In the genomic region with DNA sequence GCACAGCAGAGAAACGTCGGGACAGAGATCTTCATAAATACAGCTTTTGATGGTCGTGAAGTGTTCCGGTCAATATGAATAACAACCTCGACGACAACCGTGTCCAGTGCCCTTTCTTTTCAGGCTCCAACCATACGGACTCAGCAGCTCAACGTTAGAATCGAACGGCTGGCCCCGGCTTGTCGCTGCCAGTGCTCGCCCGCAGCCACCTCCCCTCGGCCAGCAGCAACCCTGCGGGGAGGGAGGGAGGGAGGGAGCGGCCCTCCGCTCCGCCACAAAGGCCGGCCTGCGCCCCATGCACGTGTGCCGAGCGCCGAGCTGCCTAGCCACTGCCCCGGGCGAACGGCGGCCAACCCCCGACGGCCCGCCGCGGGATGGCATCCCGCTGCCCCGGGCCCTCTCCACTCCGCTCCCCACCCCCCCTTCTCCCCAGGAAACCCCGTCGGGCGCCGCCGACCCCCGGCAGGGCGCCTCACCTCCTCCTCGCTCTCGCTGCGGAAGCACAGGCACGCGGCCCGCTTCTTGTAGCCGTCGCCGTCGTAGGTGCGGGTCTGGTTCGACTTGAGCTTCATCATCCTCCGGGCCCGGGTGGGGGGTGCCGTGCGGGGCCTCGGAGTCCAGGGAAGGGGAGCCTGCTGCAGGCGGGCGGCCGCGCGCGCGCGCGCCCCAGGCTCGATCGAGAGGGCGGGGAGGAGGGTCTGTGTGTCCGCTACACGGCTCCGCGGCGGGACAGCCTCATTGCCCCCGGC, we compare ENCODE assay signal across 8 mouse cellular contexts. TPM values are rescaled to one million over a fixed set of nuclear protein-coding genes. Genes with fewer than 3 reads are reported as not detected.
A peak's percentile ranks its signal among the peaks of the same experiment; 100 is the strongest.
DNase-seq lines count a peak whose midpoint lies in the region; ATAC-seq and TF ChIP-seq lines count a peak whose summit lies in the region.

No protein-coding gene starts in this region.

- no peaks in the 10 kb centered on the region for H3K27me3 ChIP-seq in embryonic facial prominence, embryonic 15.5 days
- H3K27me3 ChIP-seq in hindbrain, embryonic 10.5 days (ENCODE audit: insufficient read depth, poor library complexity, severe bottlenecking) = no peaks in the 10 kb centered on the region
- H3K27me3 ChIP-seq in liver, embryonic 12.5 days (replicated peaks) = no peaks in the 10 kb centered on the region
- no peaks in the 10 kb centered on the region for H3K27me3 ChIP-seq in thymus, adult 2 months (ENCODE audit: control insufficient read depth, insufficient read depth, low read length)

- no peak for DNase-seq in frontal cortex, postnatal 14 days (ENCODE audit: low spot score in 2 of 2)
- DNase-seq in adrenal gland, adult 2 months = peak; percentile 77
- peak; percentile 78 for DNase-seq in hindbrain, embryonic 10.5 days (ENCODE audit: low spot score)
- DNase-seq in thymus, adult 2 months = peak; percentile 63

- H3K9me3 ChIP-seq in embryonic facial prominence, embryonic 15.5 days (replicated peaks) = no peaks in the 10 kb centered on the region
- H3K9me3 ChIP-seq in hindbrain, embryonic 10.5 days = peaks cover 7% of the 10 kb centered on the region
- H3K9me3 ChIP-seq in liver, embryonic 12.5 days (replicated peaks) = 0 out of 2 replicates have a peak, but pooled peaks cover 2% of the 10 kb centered on the region

- no peak for TF ChIP-seq POLR2A in thymus, adult 2 months (IDR thresholded peaks at IDR 0.05; ENCODE audit: control insufficient read depth, extremely low read depth, insufficient read depth, low read length, poor library complexity)

- peaks cover 43% of the 10 kb centered on the region for H3K4me1 ChIP-seq in embryonic facial prominence, embryonic 15.5 days
- H3K4me1 ChIP-seq in hindbrain, embryonic 10.5 days (replicated peaks) = peaks cover 55% of the 10 kb centered on the region
- peaks cover 57% of the 10 kb centered on the region for H3K4me1 ChIP-seq in liver, embryonic 12.5 days
- peaks cover 12% of the 10 kb centered on the region for H3K4me1 ChIP-seq in thymus, adult 2 months (replicated peaks; ENCODE audit: control insufficient read depth, insufficient read depth, low read length)

- H3K9ac ChIP-seq in embryonic facial prominence, embryonic 15.5 days = peak overlapping the region; percentile 92
- H3K9ac ChIP-seq in liver, embryonic 12.5 days = peak overlapping the region; percentile 94

- H3K4me3 ChIP-seq in embryonic facial prominence, embryonic 15.5 days (replicated peaks) = peak overlapping the region; percentile 89
- peak overlapping the region; percentile 97 for H3K4me3 ChIP-seq in hindbrain, embryonic 10.5 days
- H3K4me3 ChIP-seq in liver, embryonic 12.5 days = peak overlapping the region; percentile 94
- peak overlapping the region; percentile 75 for H3K4me3 ChIP-seq in thymus, adult 2 months (ENCODE audit: control insufficient read depth, insufficient read depth, low read length)

- TF ChIP-seq CTCF in thymus, adult 2 months (IDR thresholded peaks at IDR 0.05; ENCODE audit: borderline replicate concordance, control insufficient read depth, extremely low read depth, insufficient read depth, low read length, poor library complexity) = no peak

- peak overlapping the region; percentile 90 for H3K27ac ChIP-seq in embryonic facial prominence, embryonic 15.5 days (replicated peaks)
- peak overlapping the region; percentile 100 for H3K27ac ChIP-seq in hindbrain, embryonic 10.5 days
- H3K27ac ChIP-seq in liver, embryonic 12.5 days = peak overlapping the region; percentile 90
- no peak overlapping the region for H3K27ac ChIP-seq in thymus, adult 2 months (ENCODE audit: control insufficient read depth, insufficient read depth, low read length)

- WGBS in embryonic facial prominence, embryonic 15.5 days = under 1% methylated on average over 75 of the region's 80 CpGs
- under 1% methylated on average over 76 of the region's 80 CpGs for WGBS in hindbrain, embryonic 10.5 days
- under 1% methylated on average over 80 of the region's 80 CpGs for WGBS in liver, embryonic 12.5 days (ENCODE audit: insufficient replicate concordance)
- under 1% methylated on average over 80 of the region's 80 CpGs for WGBS in thymus, adult 2 months

- peak; percentile 14; the same call in 1 of the 2 replicates for ATAC-seq in frontal cortex, adult (ENCODE audit: low TSS enrichment)
- peak; percentile 44 for ATAC-seq in embryonic facial prominence, embryonic 15.5 days (ENCODE audit: insufficient number of reproducible peaks, low FRiP score, low TSS enrichment, low read depth)
- ATAC-seq in liver, embryonic 12.5 days = peak; percentile 70
- ATAC-seq in monocyte, adult 5-6 weeks (replicated peaks; ENCODE audit: insufficient number of reproducible peaks, low FRiP score, low TSS enrichment, poor library complexity, severe bottlenecking) = 0 out of 2 replicates have a peak, but pooled peaks have one; percentile 16

- H3K4me2 ChIP-seq in embryonic facial prominence, embryonic 15.5 days (replicated peaks) = peak overlapping the region; percentile 72
- peak overlapping the region; percentile 98 for H3K4me2 ChIP-seq in liver, embryonic 12.5 days

- peaks cover 1% of the 10 kb centered on the region for H3K36me3 ChIP-seq in embryonic facial prominence, embryonic 15.5 days
- H3K36me3 ChIP-seq in hindbrain, embryonic 10.5 days = peaks cover 26% of the 10 kb centered on the region
- H3K36me3 ChIP-seq in liver, embryonic 12.5 days = peaks cover 16% of the 10 kb centered on the region
- no peaks in the 10 kb centered on the region for H3K36me3 ChIP-seq in thymus, adult 2 months (ENCODE audit: control insufficient read depth, insufficient read depth, low read length)

RNA-seq across cellular contexts. Expression of gene Nudt3, which starts 0.5 kb away (rescaled TPM):
- 100 to 1,000 TPM; 152 to 217 TPM for total RNA-seq in adrenal gland, adult 2 months (2021)
- 114 and 124 TPM in 2 replicates for polyA plus RNA-seq in adrenal gland, adult 2 months (2012; rRNA removed)
- polyA plus RNA-seq in embryonic facial prominence, embryonic 15.5 days (2015; fragmentation: Nextera tagmentation; extraction: Ambion mirVana) = 98.7 and 99.3 TPM in 2 replicates
- polyA plus RNA-seq in hindbrain, embryonic 10.5 days (2016; fragmentation: Nextera tagmentation; extraction: Ambion mirVana) = 90.6 and 145 TPM in 2 replicates
- polyA plus RNA-seq in liver, embryonic 12.5 days (2016; fragmentation: Nextera tagmentation; extraction: Ambion mirVana) = 51.2 and 53.9 TPM in 2 replicates
- 74.6 to 166 TPM (median 113 TPM) in 3 replicates for total RNA-seq in monocyte, adult 5-6 weeks (2017)
- 86.3 and 110 TPM in 2 replicates for polyA plus RNA-seq in thymus, adult 2 months (2012; rRNA removed)

RNA-seq across cellular contexts. Expression of gene RPS10-NUDT3, which starts 12.2 kb away (rescaled TPM):
- not detected for total RNA-seq in adrenal gland, adult 2 months (2021)
- not detected in 2 replicates for polyA plus RNA-seq in adrenal gland, adult 2 months (2012; rRNA removed)
- polyA plus RNA-seq in embryonic facial prominence, embryonic 15.5 days (2015; fragmentation: Nextera tagmentation; extraction: Ambion mirVana) = not detected in 2 replicates
- polyA plus RNA-seq in hindbrain, embryonic 10.5 days (2016; fragmentation: Nextera tagmentation; extraction: Ambion mirVana) = 0.86 TPM in 1 of 2 replicates, not detected in the other
- not detected in 2 replicates for polyA plus RNA-seq in liver, embryonic 12.5 days (2016; fragmentation: Nextera tagmentation; extraction: Ambion mirVana)
- not detected in 3 replicates for total RNA-seq in monocyte, adult 5-6 weeks (2017)
- polyA plus RNA-seq in thymus, adult 2 months (2012; rRNA removed) = not detected in 2 replicates

RNA-seq across cellular contexts. Expression of gene Rps10, which starts 13.7 kb away (rescaled TPM):
- 1,000 to 10,000 TPM; 1,036 to 1,116 TPM for total RNA-seq in adrenal gland, adult 2 months (2021)
- 886 and 939 TPM in 2 replicates for polyA plus RNA-seq in adrenal gland, adult 2 months (2012; rRNA removed)
- polyA plus RNA-seq in embryonic facial prominence, embryonic 15.5 days (2015; fragmentation: Nextera tagmentation; extraction: Ambion mirVana) = 989 and 990 TPM in 2 replicates
- polyA plus RNA-seq in hindbrain, embryonic 10.5 days (2016; fragmentation: Nextera tagmentation; extraction: Ambion mirVana) = 827 and 832 TPM in 2 replicates
- polyA plus RNA-seq in liver, embryonic 12.5 days (2016; fragmentation: Nextera tagmentation; extraction: Ambion mirVana) = 898 and 941 TPM in 2 replicates
- total RNA-seq in monocyte, adult 5-6 weeks (2017) = 1,083 to 1,310 TPM (median 1,165 TPM) in 3 replicates
- 1,664 and 2,025 TPM in 2 replicates for polyA plus RNA-seq in thymus, adult 2 months (2012; rRNA removed)

RNA-seq across cellular contexts. Expression of gene Pacsin1, which starts 32.5 kb away (rescaled TPM):
- total RNA-seq in adrenal gland, adult 2 months (2021) = 1 to 10 TPM; 2.5 to 5.6 TPM
- polyA plus RNA-seq in adrenal gland, adult 2 months (2012; rRNA removed) = 3.0 and 3.8 TPM in 2 replicates
- polyA plus RNA-seq in embryonic facial prominence, embryonic 15.5 days (2015; fragmentation: Nextera tagmentation; extraction: Ambion mirVana) = 5.2 and 5.3 TPM in 2 replicates
- 3.4 and 3.6 TPM in 2 replicates for polyA plus RNA-seq in hindbrain, embryonic 10.5 days (2016; fragmentation: Nextera tagmentation; extraction: Ambion mirVana)
- 0.20 and 0.48 TPM in 2 replicates for polyA plus RNA-seq in liver, embryonic 12.5 days (2016; fragmentation: Nextera tagmentation; extraction: Ambion mirVana)
- total RNA-seq in monocyte, adult 5-6 weeks (2017) = 1.8 TPM in 1 of 3 replicates, not detected in the others
- 24.0 and 24.7 TPM in 2 replicates for polyA plus RNA-seq in thymus, adult 2 months (2012; rRNA removed)

RNA-seq across cellular contexts. Expression of gene AI413582, which starts 57.2 kb away (rescaled TPM):
- 10 to 100 TPM; 28.0 to 35.9 TPM for total RNA-seq in adrenal gland, adult 2 months (2021)
- 64.8 and 65.5 TPM in 2 replicates for polyA plus RNA-seq in adrenal gland, adult 2 months (2012; rRNA removed)
- polyA plus RNA-seq in embryonic facial prominence, embryonic 15.5 days (2015; fragmentation: Nextera tagmentation; extraction: Ambion mirVana) = 32.5 and 35.3 TPM in 2 replicates
- 19.1 and 23.9 TPM in 2 replicates for polyA plus RNA-seq in hindbrain, embryonic 10.5 days (2016; fragmentation: Nextera tagmentation; extraction: Ambion mirVana)
- 14.1 and 16.8 TPM in 2 replicates for polyA plus RNA-seq in liver, embryonic 12.5 days (2016; fragmentation: Nextera tagmentation; extraction: Ambion mirVana)
- total RNA-seq in monocyte, adult 5-6 weeks (2017) = 34.3 to 57.5 TPM (median 37.8 TPM) in 3 replicates
- 89.4 and 120 TPM in 2 replicates for polyA plus RNA-seq in thymus, adult 2 months (2012; rRNA removed)

Comparison
In these comparisons a context has a peak if more than half of its experiments do, and no peak if none do; other contexts are left out.
1. ATAC-seq: peak in every context shown above with its lines; median percentile 70 in liver, embryonic 12.5 days; 44 in embryonic facial prominence, embryonic 15.5 days; 16 in monocyte, adult 5-6 weeks; 14 in frontal cortex, adult.
2. DNase-seq: peak in adrenal gland, adult 2 months (single experiment), hindbrain, embryonic 10.5 days (single experiment) and thymus, adult 2 months (single experiment); none in frontal cortex, postnatal 14 days (0 of 2).
3. Peak in every context shown above with its lines, with median percentiles within 50 percentile points of each other: H3K4me3 ChIP-seq.